Mouse (Mus musculus) gastrocnemius, postnatal 36 days (tissue): ENCODE measurements at regions not wholly inside any gene's neighbourhood (a gene's known extent, or its start where the extent isn't known, plus 50 kb on each side); places are given as distances from the start of the nearest gene placed in this dataset.
A peak's percentile ranks its signal among the peaks of the same experiment; 100 is the strongest.

Experiments used
- DNase-seq, 2 experiments: peaks; one replicate each; pipeline ENCODE4 v3.0.0; 2022
- intact Hi-C: fragments of 180-260 bp; cut with DNase I; formaldehyde crosslinking; loops from one replicate; pipeline ENCODE4 v1.15.1; 2025

- intact Hi-C loops, result no loop called here
- DNase-seq, result peak in 1 of 2 experiments; percentile 22
These were observed 158.8 kb downstream of the Cxcl12 start for GRCm38 (mm10) chr6:117326835-117327775.

- intact Hi-C loops, result no loop called here
- no peak for DNase-seq
These were observed 161.0 kb downstream of the Cxcl12 start for GRCm38 (mm10) chr6:117329164-117329939.

- intact Hi-C loops, result no loop called here
These were observed 161.9 kb downstream of the Cxcl12 start for GRCm38 (mm10) chr6:117330198-117330597.

GRCm38 (mm10) chr6:117330726-117331360, 162.5 kb downstream of the Cxcl12 start:
- intact Hi-C loops, result no loop called here
- no peak for DNase-seq

More at GRCm38 (mm10) chr6:117330198-117330597, 161.9 kb downstream of the Cxcl12 start:
- no peak for DNase-seq

- no peak for DNase-seq
- intact Hi-C loops, result no loop called here
These were observed 164.3 kb downstream of the Cxcl12 start for GRCm38 (mm10) chr6:117332641-117333040.

- intact Hi-C loops, result no loop called here
- DNase-seq, result no peak
These were observed 173.8 kb downstream of the Cxcl12 start for GRCm38 (mm10) chr6:117342123-117342522.

- intact Hi-C loops, result no loop called here
- no peak for DNase-seq
These were observed 179.0 kb downstream of the Cxcl12 start for GRCm38 (mm10) chr6:117347356-117347755.

GRCm38 (mm10) chr6:117351846-117352245, 183.5 kb downstream of the Cxcl12 start:
- intact Hi-C loops, result no loop called here
- no peak for DNase-seq

GRCm38 (mm10) chr6:117353091-117353490, 184.8 kb downstream of the Cxcl12 start:
- DNase-seq, result no peak

GRCm38 (mm10) chr6:117356101-117356500, 187.8 kb downstream of the Cxcl12 start:
- intact Hi-C loops, result no loop called here

More at GRCm38 (mm10) chr6:117353091-117353490, 184.8 kb downstream of the Cxcl12 start:
- intact Hi-C loops, result no loop called here

GRCm38 (mm10) chr6:117359401-117359800, 191.1 kb downstream of the Cxcl12 start:
- intact Hi-C loops, result no loop called here
- DNase-seq, result no peak

More at GRCm38 (mm10) chr6:117356101-117356500, 187.8 kb downstream of the Cxcl12 start:
- DNase-seq, result no peak

GRCm38 (mm10) chr6:117366563-117366962, 198.2 kb downstream of the Cxcl12 start:
- intact Hi-C loops, result no loop called here
- DNase-seq, result no peak

GRCm38 (mm10) chr6:117375989-117376388, 207.7 kb downstream of the Cxcl12 start:
- DNase-seq, result no peak
- intact Hi-C loops, result no loop called here

GRCm38 (mm10) chr6:117379904-117380303, 211.6 kb downstream of the Cxcl12 start:
- intact Hi-C loops, result no loop called here

GRCm38 (mm10) chr6:117390233-117390848, 222.0 kb downstream of the Cxcl12 start:
- intact Hi-C loops, result no loop called here
- no peak for DNase-seq

More at GRCm38 (mm10) chr6:117379904-117380303, 211.6 kb downstream of the Cxcl12 start:
- peak in 1 of 2 experiments; percentile 21 for DNase-seq

- intact Hi-C loops, result no loop called here
- no peak for DNase-seq
These were observed 225.1 kb downstream of the Cxcl12 start for GRCm38 (mm10) chr6:117393480-117393879.

GRCm38 (mm10) chr6:117405589-117406311, 237.4 kb downstream of the Cxcl12 start:
- intact Hi-C loops, result no loop called here
- DNase-seq, result no peak

- no peak for DNase-seq
- intact Hi-C loops, result no loop called here
These were observed 237.9 kb downstream of the Cxcl12 start for GRCm38 (mm10) chr6:117406312-117406595.

- intact Hi-C loops, result no loop called here
- no peak for DNase-seq
These were observed 238.4 kb downstream of the Cxcl12 start for GRCm38 (mm10) chr6:117406757-117407156.
